Mouse (Mus musculus) C2C12 (cell line): ENCODE measurements around the gene Zc3hav1.

ENCODE experiments used
- CEBPB ChIP-seq: IDR thresholded peaks from one replicate; pipeline ENCODE4 v1.6.1; 2011; ENCODE audit warnings: low read depth, mild to moderate bottlenecking, control low read depth, moderate library complexity
- CTCF ChIP-seq: IDR thresholded peaks from one replicate; pipeline ENCODE4 v1.5.1; 2011; ENCODE audit not compliant: control insufficient read depth, insufficient read depth, insufficient read length
- USF1 ChIP-seq: IDR thresholded peaks from one replicate; pipeline ENCODE4 v1.6.1; 2011; ENCODE audit warnings: low read depth, mild to moderate bottlenecking, control low read depth, moderate library complexity

GRCm38 (mm10) chr6:38293708-38294107, 60.7 kb downstream of the Zc3hav1 start:
- TF ChIP-seq CTCF, result no peak
- no peak for TF ChIP-seq USF1
- TF ChIP-seq CEBPB, result no peak
